8 mouse cellular contexts compared by ENCODE assay signal in genomic region chr1:132261058-132261457, GRCm38 (mm10). TPM values are rescaled to one million over a fixed set of nuclear protein-coding genes. Genes with fewer than 3 reads are reported as not detected.
DNase-seq lines count a peak whose midpoint lies in the region; ATAC-seq and TF ChIP-seq lines count a peak whose summit lies in the region.

No protein-coding gene starts in this region.

- no peak overlapping the region for H3K27ac ChIP-seq in intestine, postnatal 0 days (ENCODE audit: low read depth, low read length)
- H3K27ac ChIP-seq in intestine, embryonic 16.5 days (ENCODE audit: low read length), result no peak overlapping the region
- no peak overlapping the region for H3K27ac ChIP-seq in liver, postnatal 0 days (ENCODE audit: low read depth)

- H3K9ac ChIP-seq in intestine, postnatal 0 days (ENCODE audit: low read depth, low read length), result no peak overlapping the region
- no peak overlapping the region for H3K9ac ChIP-seq in intestine, embryonic 16.5 days (ENCODE audit: low read depth, low read length)
- no peak overlapping the region for H3K9ac ChIP-seq in liver, postnatal 0 days (replicated peaks)

- TF ChIP-seq EP300 in liver, postnatal 0 days (IDR thresholded peaks at IDR 0.05; ENCODE audit: low read depth), result no peak

- no peaks in the 10 kb centered on the region for H3K9me3 ChIP-seq in intestine, postnatal 0 days (ENCODE audit: control insufficient read depth)
- H3K9me3 ChIP-seq in intestine, embryonic 16.5 days (ENCODE audit: control insufficient read depth, low read length), result no peaks in the 10 kb centered on the region
- no peaks in the 10 kb centered on the region for H3K9me3 ChIP-seq in liver, postnatal 0 days (ENCODE audit: low read length)

- peak; percentile 61 for DNase-seq in A20 (ENCODE audit: low read depth, low spot score)
- DNase-seq in MEL-GATA-1-ER (ENCODE audit: extremely low read depth, low read depth), result peak; percentile 48
- DNase-seq in liver, postnatal 0 days, result peak; percentile 55
- no peak for DNase-seq in right cerebral cortex, postnatal 14 days
- DNase-seq in urinary bladder, adult 2 months (ENCODE audit: low spot score), result no peak

- WGBS in intestine, postnatal 0 days, result 72% methylated on average over 5 of the region's 5 CpGs
- WGBS in intestine, embryonic 16.5 days, result 67% methylated on average over 5 of the region's 5 CpGs
- 58% methylated on average over 5 of the region's 5 CpGs for WGBS in liver, postnatal 0 days (ENCODE audit: insufficient replicate concordance)

- no peaks in the 10 kb centered on the region for H3K36me3 ChIP-seq in intestine, postnatal 0 days (ENCODE audit: control insufficient read depth, insufficient read depth)
- H3K36me3 ChIP-seq in intestine, embryonic 16.5 days (ENCODE audit: control insufficient read depth, insufficient read depth, low read length), result no peaks in the 10 kb centered on the region
- H3K36me3 ChIP-seq in liver, postnatal 0 days (replicated peaks; ENCODE audit: insufficient read depth, low read length), result no peaks in the 10 kb centered on the region

- no peak for ATAC-seq in intestine, postnatal 0 days
- ATAC-seq in intestine, embryonic 16.5 days, result no peak
- no peak for ATAC-seq in liver, postnatal 0 days
- ATAC-seq in activated CD4-positive, CD25-positive, alpha-beta regulatory T cell, adult 4 months, result no peak

- TF ChIP-seq CTCF in intestine, postnatal 0 days (IDR thresholded peaks at IDR 0.05; ENCODE audit: low read depth), result peak; percentile 60
- TF ChIP-seq CTCF in liver, postnatal 0 days (IDR thresholded peaks at IDR 0.05; ENCODE audit: low read depth), result peak; percentile 63

- H3K4me2 ChIP-seq in intestine, postnatal 0 days (replicated peaks; ENCODE audit: low read depth), result no peak overlapping the region
- H3K4me2 ChIP-seq in intestine, embryonic 16.5 days (ENCODE audit: low read depth, low read length), result no peak overlapping the region
- no peak overlapping the region for H3K4me2 ChIP-seq in liver, postnatal 0 days (ENCODE audit: low read depth, low read length)

- H3K4me3 ChIP-seq in intestine, postnatal 0 days (ENCODE audit: low read depth, low read length), result no peak overlapping the region
- H3K4me3 ChIP-seq in intestine, embryonic 16.5 days (ENCODE audit: low read length), result no peak overlapping the region
- no peak overlapping the region for H3K4me3 ChIP-seq in liver, postnatal 0 days (ENCODE audit: low read depth, low read length)

- no peaks in the 10 kb centered on the region for H3K27me3 ChIP-seq in intestine, postnatal 0 days (replicated peaks; ENCODE audit: control insufficient read depth, insufficient read depth, low read length)
- no peaks in the 10 kb centered on the region for H3K27me3 ChIP-seq in intestine, embryonic 16.5 days (replicated peaks; ENCODE audit: control insufficient read depth, insufficient read depth, low read length)
- H3K27me3 ChIP-seq in liver, postnatal 0 days (ENCODE audit: insufficient read depth, low read length), result no peaks in the 10 kb centered on the region

- H3K4me1 ChIP-seq in intestine, postnatal 0 days (replicated peaks; ENCODE audit: control insufficient read depth, insufficient read depth, low read length), result no peaks in the 10 kb centered on the region
- no peaks in the 10 kb centered on the region for H3K4me1 ChIP-seq in intestine, embryonic 16.5 days (ENCODE audit: control insufficient read depth, insufficient read depth, low read length)
- H3K4me1 ChIP-seq in liver, postnatal 0 days (ENCODE audit: insufficient read depth), result peaks cover 11% of the 10 kb centered on the region

RNA-seq across cellular contexts. Expression of gene Gm10188, which starts 31.5 kb away (rescaled TPM):
- polyA plus RNA-seq in intestine, postnatal 0 days (2015; fragmentation: Nextera tagmentation; extraction: Ambion mirVana), result not detected in 2 replicates
- not detected in 2 replicates for polyA plus RNA-seq in intestine, embryonic 16.5 days (2015; fragmentation: Nextera tagmentation; extraction: Ambion mirVana)
- not detected in 2 replicates for polyA plus RNA-seq in liver, postnatal 0 days (2015; fragmentation: Nextera tagmentation; extraction: Ambion mirVana)
- polyA plus RNA-seq in activated CD4-positive, CD25-positive, alpha-beta regulatory T cell, adult 4 months (2017; shearing (Covaris generic)), result not detected
- not detected in 2 replicates for polyA plus RNA-seq in urinary bladder, adult 2 months (2012; rRNA removed)

RNA-seq across cellular contexts. Expression of gene Klhdc8a, which starts 37.4 kb away (rescaled TPM):
- polyA plus RNA-seq in intestine, postnatal 0 days (2015; fragmentation: Nextera tagmentation; extraction: Ambion mirVana), result 0.46 and 0.51 TPM in 2 replicates
- 0.09 and 0.33 TPM in 2 replicates for polyA plus RNA-seq in intestine, embryonic 16.5 days (2015; fragmentation: Nextera tagmentation; extraction: Ambion mirVana)
- 0.32 and 0.40 TPM in 2 replicates for polyA plus RNA-seq in liver, postnatal 0 days (2015; fragmentation: Nextera tagmentation; extraction: Ambion mirVana)
- polyA plus RNA-seq in activated CD4-positive, CD25-positive, alpha-beta regulatory T cell, adult 4 months (2017; shearing (Covaris generic)), result not detected
- 1.2 and 1.5 TPM in 2 replicates for polyA plus RNA-seq in urinary bladder, adult 2 months (2012; rRNA removed)

RNA-seq across cellular contexts. Expression of gene Nuak2, which starts 54.9 kb away (rescaled TPM):
- polyA plus RNA-seq in intestine, postnatal 0 days (2015; fragmentation: Nextera tagmentation; extraction: Ambion mirVana), result 20.0 and 20.6 TPM in 2 replicates
- 4.6 and 5.6 TPM in 2 replicates for polyA plus RNA-seq in intestine, embryonic 16.5 days (2015; fragmentation: Nextera tagmentation; extraction: Ambion mirVana)
- 6.0 and 6.8 TPM in 2 replicates for polyA plus RNA-seq in liver, postnatal 0 days (2015; fragmentation: Nextera tagmentation; extraction: Ambion mirVana)
- 1 to 10 TPM; 2.0 TPM for polyA plus RNA-seq in activated CD4-positive, CD25-positive, alpha-beta regulatory T cell, adult 4 months (2017; shearing (Covaris generic))
- 3.4 TPM in 2 replicates for polyA plus RNA-seq in urinary bladder, adult 2 months (2012; rRNA removed)

Comparison
In these comparisons a context has a peak if more than half of its experiments do, and no peak if none do; other contexts are left out.
1. DNase-seq: peak in A20 (single experiment), MEL-GATA-1-ER (single experiment) and liver, postnatal 0 days (single experiment); none in right cerebral cortex, postnatal 14 days (single experiment) and urinary bladder, adult 2 months (single experiment).